Mouse (Mus musculus) spleen, adult 2 months (tissue): ENCODE data around the gene Prokr2.

ENCODE experiments used
- CTCF ChIP-seq: fragments of 200-500 bp; IDR thresholded peaks from 2 replicates; pipeline ENCODE4 v1.5.1; 2011; ENCODE audit warnings: mild to moderate bottlenecking, inconsistent platforms; ENCODE audit not compliant: insufficient read depth, insufficient read length, insufficient replicate concordance; ENCODE audit errors: extremely low read depth
- POLR2A ChIP-seq: fragments of 200-500 bp; IDR thresholded peaks from 2 replicates; pipeline ENCODE4 v1.6.1; 2011; ENCODE audit warnings: low read depth, low read length, inconsistent platforms

DNA sequence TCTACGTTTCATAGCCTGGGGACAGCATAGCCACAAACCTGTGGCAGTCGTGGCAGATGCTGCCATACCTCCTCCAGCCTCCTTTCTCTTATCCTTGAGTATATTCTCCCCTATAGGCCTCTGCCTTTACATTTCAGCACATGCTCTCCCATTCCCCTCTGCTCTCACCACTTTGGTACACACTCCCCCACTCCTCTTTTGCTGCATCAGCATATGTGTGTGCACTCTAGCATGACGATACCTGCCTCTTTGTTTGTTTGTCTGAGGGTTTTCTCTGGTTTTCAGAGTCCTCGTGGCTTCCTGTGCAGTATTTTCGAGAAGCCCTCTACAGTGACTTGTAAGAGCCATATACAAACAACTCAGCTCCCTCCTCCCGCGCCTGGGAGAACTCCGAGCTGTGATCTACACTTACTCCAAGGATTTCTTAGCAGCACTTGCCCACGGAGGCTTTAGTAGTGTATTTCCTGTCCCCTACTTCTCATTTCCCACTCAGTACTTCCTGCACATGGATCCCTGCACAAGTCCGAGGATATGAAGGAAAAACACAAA is 6.6 kb downstream of the Prokr2 start:
- TF ChIP-seq CTCF, result no peak
- TF ChIP-seq POLR2A, result no peak
